Mouse (Mus musculus) spleen, adult 2 months (tissue): Measurements from ENCODE around the gene Sell. TPM values are rescaled to one million over a fixed set of nuclear protein-coding genes. Genes with fewer than 3 reads are reported as not detected.

ENCODE experiments used
- DNase-seq, 2 experiments: peaks; one replicate each; pipeline versions ENCODE4 v3.0.0 to v3.0.0-alpha.2; 2012 to 2021; ENCODE audit warnings: low spot score in 2 of 2, low read depth in 1 of 2
- H3K27ac ChIP-seq: fragments of 200-500 bp; 2 replicates; pipeline ENCODE4 v1.5.1; 2012; ENCODE audit warnings: low read length, inconsistent platforms; ENCODE audit not compliant: insufficient read depth
- H3K27me3 ChIP-seq: fragments of 200-500 bp; 2 replicates; pipeline ENCODE4 v1.6.1; 2012; ENCODE audit warnings: mild to moderate bottlenecking, moderate library complexity, low read length, inconsistent platforms; ENCODE audit not compliant: control insufficient read depth, insufficient read depth
- H3K36me3 ChIP-seq: fragments of 200-500 bp; 2 replicates; pipeline ENCODE4 v1.6.1; 2012; ENCODE audit warnings: mild to moderate bottlenecking, low read length, inconsistent platforms; ENCODE audit not compliant: control insufficient read depth, insufficient read depth
- H3K4me1 ChIP-seq: fragments of 200-500 bp; 2 replicates; pipeline ENCODE4 v1.6.1; 2011; ENCODE audit warnings: inconsistent platforms; ENCODE audit not compliant: control insufficient read depth, insufficient read depth, insufficient read length
- H3K4me3 ChIP-seq: fragments of 200-500 bp; 2 replicates; pipeline ENCODE4 v1.5.1; 2011; ENCODE audit warnings: mild to moderate bottlenecking, inconsistent platforms; ENCODE audit not compliant: insufficient read depth, insufficient read length; ENCODE audit errors: extremely low read depth
- CTCF ChIP-seq: fragments of 200-500 bp; IDR thresholded peaks from 2 replicates; pipeline ENCODE4 v1.5.1; 2011; ENCODE audit warnings: mild to moderate bottlenecking, inconsistent platforms; ENCODE audit not compliant: insufficient read depth, insufficient read length, insufficient replicate concordance; ENCODE audit errors: extremely low read depth
- POLR2A ChIP-seq: fragments of 200-500 bp; IDR thresholded peaks from 2 replicates; pipeline ENCODE4 v1.6.1; 2011; ENCODE audit warnings: low read depth, low read length, inconsistent platforms
- WGBS: fragments of 180-500 bp; shearing (Covaris S2); methylation state at CpG from one replicate; pipeline ENCODE4 v1.1.7; 2018; 5-methylcytosine and 5-hydroxymethylcytosine counted together
- polyA plus RNA-seq: library from polyadenylated mRNA; depleted of rRNA; stranded (reverse); fragments of >200 nt; gene quantifications from 2 replicates; pipeline ENCODE4 v1.2.3, GENCODE M21; 2012

The Sell gene
- polyA plus RNA-seq, 1 experiment, result 72.4 TPM

DNA sequence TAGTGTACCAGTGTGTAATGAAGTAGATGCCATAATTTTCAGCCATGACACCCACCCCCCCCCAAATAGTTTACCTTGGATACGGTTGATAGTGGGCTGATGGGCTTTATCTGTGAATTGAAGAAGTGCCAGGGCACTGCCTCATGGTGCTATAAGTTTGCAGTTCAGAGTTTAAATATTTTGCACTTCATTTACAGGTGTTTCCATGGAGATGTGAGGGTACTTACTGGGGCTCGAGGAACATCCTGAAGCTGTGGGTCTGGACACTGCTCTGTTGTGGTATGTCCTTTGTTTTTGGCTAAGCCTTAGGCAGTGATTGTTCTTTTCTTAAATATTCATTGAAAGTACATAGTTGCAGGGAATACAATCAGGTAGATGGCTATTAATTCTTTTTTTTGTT lies 1.1 kb downstream of the Sell start:
- WGBS, result 4% methylated on average over 2 of the region's 2 CpGs
- H3K4me1 ChIP-seq, result peaks cover 12% of the 10 kb centered on the region; the same call in 1 of the 2 replicates
- H3K36me3 ChIP-seq, result peaks cover 21% of the 10 kb centered on the region
- peak overlapping the region; percentile 85 for H3K27ac ChIP-seq
- TF ChIP-seq CTCF, result no peak
- TF ChIP-seq POLR2A, result no peak
- DNase-seq, result no peak
- H3K4me3 ChIP-seq, result peak overlapping the region; percentile 56
- H3K27me3 ChIP-seq, result no peaks in the 10 kb centered on the region

DNA sequence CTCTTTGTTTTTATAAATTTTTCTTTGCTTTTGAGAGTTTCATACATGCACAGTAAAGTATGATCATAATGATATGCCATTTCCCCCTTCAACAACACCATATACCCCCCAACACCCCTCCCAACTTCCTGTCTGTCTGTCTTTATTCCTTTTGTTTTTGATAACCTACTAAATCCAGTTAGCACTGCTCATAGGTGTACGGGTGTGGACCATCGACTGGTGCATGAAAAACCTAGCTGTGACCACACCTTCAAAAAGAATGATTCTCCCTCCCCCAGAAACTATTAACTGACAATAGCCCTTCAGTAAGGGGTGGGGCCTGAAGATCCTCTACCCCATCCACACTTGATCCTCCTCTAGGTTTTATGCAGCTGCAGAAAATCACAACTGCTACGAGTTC lies 2.0 kb downstream of the Sell start:
- Histone ChIP-seq H3K36me3 (peaks cover 22% of the 10 kb centered on the region), H3K4me1 (peaks cover 14% of the 10 kb centered on the region; the same call in 1 of the 2 replicates), H3K4me3 (peak overlapping the region; percentile 58), H3K27ac (peak overlapping the region; percentile 89), H3K27me3 (no peaks in the 10 kb centered on the region)
- 4% methylated on average over 3 of the region's 3 CpGs for WGBS
- peak; percentile 47 for TF ChIP-seq POLR2A
- no peak for TF ChIP-seq CTCF
- DNase-seq, result peak in 1 of 2 experiments; percentile 52

DNA sequence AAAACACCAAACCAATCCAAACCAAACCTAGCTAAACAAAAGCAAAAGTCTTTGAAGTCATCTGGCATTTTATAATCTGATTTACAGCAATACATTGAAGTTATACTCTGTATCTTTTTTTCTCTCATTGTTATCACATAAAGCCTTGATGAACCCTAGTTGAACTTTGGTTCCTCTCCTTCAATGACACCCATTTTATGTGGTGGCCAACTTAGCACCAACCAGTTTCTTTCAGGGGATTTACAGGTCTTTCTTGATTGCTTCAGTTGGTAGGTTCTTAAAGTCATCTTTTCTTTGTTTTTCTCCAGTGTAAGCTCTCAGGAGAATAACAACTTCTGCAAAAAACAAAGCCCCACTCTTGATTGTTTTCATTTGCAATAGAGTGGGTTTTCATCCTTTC lies 7.5 kb downstream of the Sell start:
- Histone ChIP-seq H3K36me3 (peaks cover 39% of the 10 kb centered on the region), H3K27me3 (no peaks in the 10 kb centered on the region), H3K4me3 (no peak overlapping the region), H3K27ac (no peak overlapping the region), H3K4me1 (peaks cover 46% of the 10 kb centered on the region)
- DNase-seq, result no peak
- TF ChIP-seq CTCF, result no peak
- no peak for TF ChIP-seq POLR2A

DNA sequence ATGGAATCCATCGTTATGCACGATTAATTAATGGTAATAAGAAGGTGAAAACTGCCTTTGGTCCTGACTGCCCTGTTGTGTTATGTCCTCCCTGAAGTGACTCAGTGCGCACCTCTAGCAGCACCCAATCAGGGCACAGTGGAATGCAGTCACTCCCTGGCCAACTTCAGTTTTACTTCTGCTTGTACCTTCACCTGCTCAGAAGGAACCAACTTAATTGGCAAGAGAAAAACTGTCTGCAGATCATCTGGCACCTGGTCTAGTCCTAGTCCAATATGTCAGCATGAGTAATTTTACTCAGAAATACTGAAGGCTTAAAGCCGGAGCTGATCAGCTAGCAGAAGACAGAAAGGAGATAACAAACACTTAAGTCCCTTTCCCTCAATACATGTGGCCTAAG lies 8.7 kb downstream of the Sell start:
- 62% methylated on average over 4 of the region's 4 CpGs for WGBS
- no peak overlapping the region for H3K4me3 ChIP-seq
- DNase-seq, result peak in 1 of 2 experiments; percentile 48
- peak overlapping the region; percentile 84 for H3K27ac ChIP-seq
- H3K4me1 ChIP-seq, result peaks cover 46% of the 10 kb centered on the region
- H3K36me3 ChIP-seq, result peaks cover 35% of the 10 kb centered on the region
- TF ChIP-seq POLR2A (no peak; the same call in 1 of the 2 replicates), CTCF (no peak)
- no peaks in the 10 kb centered on the region for H3K27me3 ChIP-seq

DNA sequence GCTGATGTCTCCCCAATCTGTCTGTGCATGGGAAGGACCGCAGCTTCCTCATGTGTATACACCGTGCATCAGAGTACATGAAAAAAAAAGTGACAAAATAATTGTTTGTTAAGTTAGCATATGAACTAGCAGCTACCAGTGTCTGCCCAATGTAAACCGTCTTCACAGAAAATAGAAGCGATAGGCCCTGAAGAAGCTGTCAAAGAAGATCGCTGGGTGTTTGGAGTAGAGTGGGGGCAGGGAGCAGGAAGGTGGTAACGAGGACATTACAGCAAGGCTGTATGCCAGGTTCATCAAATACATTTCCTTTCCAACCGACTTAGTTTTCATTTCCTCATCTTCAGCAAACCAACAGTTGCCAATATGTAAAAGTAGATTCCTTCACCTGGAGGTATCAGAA lies 9.3 kb downstream of the Sell start:
- Histone ChIP-seq H3K4me1 (peaks cover 46% of the 10 kb centered on the region), H3K4me3 (0 out of 2 replicates have a peak overlapping the region, but pooled peaks have one; percentile 14), H3K27me3 (no peaks in the 10 kb centered on the region), H3K27ac (peak overlapping the region; percentile 93), H3K36me3 (peaks cover 32% of the 10 kb centered on the region)
- TF ChIP-seq POLR2A (no peak; the same call in 1 of the 2 replicates), CTCF (no peak)
- DNase-seq, result peak in 1 of 2 experiments; percentile 69
- 7% methylated on average over 7 of the region's 7 CpGs for WGBS

DNA sequence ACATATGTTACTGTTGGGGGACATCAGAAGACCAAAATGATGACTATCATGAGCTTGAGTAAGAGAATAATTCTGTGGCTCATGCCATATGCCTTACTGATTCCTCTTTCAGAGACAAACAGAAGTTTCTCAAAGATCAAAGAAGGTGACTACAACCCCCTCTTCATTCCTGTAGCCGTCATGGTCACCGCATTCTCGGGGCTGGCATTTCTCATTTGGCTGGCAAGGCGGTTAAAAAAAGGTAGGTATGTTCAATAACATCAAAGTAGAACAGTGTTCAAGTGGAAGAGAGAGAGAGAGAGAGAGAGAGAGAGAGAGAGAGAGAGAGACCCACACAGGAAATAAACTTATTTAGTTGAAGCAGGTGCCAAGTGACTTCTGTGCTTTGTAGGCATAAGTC lies 10.2 kb downstream of the Sell start:
- H3K27ac ChIP-seq, result peak overlapping the region; percentile 93
- peaks cover 48% of the 10 kb centered on the region for H3K4me1 ChIP-seq
- no peak overlapping the region for H3K4me3 ChIP-seq
- DNase-seq, result no peak
- WGBS, result 35% methylated on average over 4 of the region's 4 CpGs
- no peaks in the 10 kb centered on the region for H3K27me3 ChIP-seq
- H3K36me3 ChIP-seq, result peaks cover 27% of the 10 kb centered on the region
- TF ChIP-seq POLR2A (no peak), CTCF (no peak)

DNA sequence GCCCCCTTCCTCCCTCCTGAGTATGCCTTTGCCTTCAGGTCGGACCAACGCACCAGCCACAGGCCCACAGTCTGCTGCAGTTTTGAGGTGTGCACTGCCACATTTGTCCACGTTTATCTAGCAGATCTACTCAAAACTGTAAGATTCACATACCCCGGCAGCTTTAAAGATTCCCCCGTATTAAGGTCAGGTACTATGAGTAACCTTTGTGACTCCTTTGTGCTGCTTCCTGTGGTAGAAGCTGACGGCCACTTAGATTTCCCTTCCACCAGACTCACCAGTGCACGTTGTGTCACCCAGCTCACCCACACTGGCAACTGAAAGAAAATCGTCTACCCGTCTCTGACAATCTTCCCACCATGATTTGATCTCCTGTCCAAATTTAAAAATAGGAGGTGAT lies 11.3 kb downstream of the Sell start:
- no peaks in the 10 kb centered on the region for H3K27me3 ChIP-seq
- TF ChIP-seq CTCF, result no peak
- no peak for TF ChIP-seq POLR2A
- peaks cover 25% of the 10 kb centered on the region for H3K36me3 ChIP-seq
- no peak overlapping the region for H3K4me3 ChIP-seq
- peak overlapping the region; percentile 72 for H3K27ac ChIP-seq
- WGBS, result 40% methylated on average over 9 of the region's 9 CpGs
- no peak for DNase-seq
- H3K4me1 ChIP-seq, result peaks cover 48% of the 10 kb centered on the region
